Mouse (Mus musculus) megakaryocyte progenitor cell, adult 5-6 weeks (primary cell): ENCODE data around the gene Vav2. TPM values are rescaled to one million over a fixed set of nuclear protein-coding genes. Genes with fewer than 3 reads are reported as not detected.
A peak's percentile ranks its signal among the peaks of the same experiment; 100 is the strongest.

ENCODE experiments used
- ATAC-seq: replicated peaks from 2 replicates; pipeline ENCODE4 v1.8.0; 2016; ENCODE audit warnings: mild to moderate bottlenecking, moderate TSS enrichment, inconsistent platforms; ENCODE audit not compliant: poor library complexity
- total RNA-seq, 2 experiments: library from RNA; stranded (forward) in 1 of 2; stranded (reverse) in 1 of 2; fragments of 157-497, 149-512 nt in 1 of 2; fragments of 200-1000 nt in 1 of 2; gene quantifications; 2 replicates each; pipeline versions ENCODE4 v1.2.3 to v1.2.4; 2015 to 2017

Vav2 gene
- 4.8 and 7.5 TPM in 2 replicates for total RNA-seq (2015)
- total RNA-seq (2017) = 5.7 and 9.2 TPM in 2 replicates

GRCm38 (mm10) chr2:27426855-27427457 is at the start of gene Vav2:
Gene Vav2, minus strand, starts transcription at chr2:27427033.
- peak; percentile 96 for ATAC-seq

DNA sequence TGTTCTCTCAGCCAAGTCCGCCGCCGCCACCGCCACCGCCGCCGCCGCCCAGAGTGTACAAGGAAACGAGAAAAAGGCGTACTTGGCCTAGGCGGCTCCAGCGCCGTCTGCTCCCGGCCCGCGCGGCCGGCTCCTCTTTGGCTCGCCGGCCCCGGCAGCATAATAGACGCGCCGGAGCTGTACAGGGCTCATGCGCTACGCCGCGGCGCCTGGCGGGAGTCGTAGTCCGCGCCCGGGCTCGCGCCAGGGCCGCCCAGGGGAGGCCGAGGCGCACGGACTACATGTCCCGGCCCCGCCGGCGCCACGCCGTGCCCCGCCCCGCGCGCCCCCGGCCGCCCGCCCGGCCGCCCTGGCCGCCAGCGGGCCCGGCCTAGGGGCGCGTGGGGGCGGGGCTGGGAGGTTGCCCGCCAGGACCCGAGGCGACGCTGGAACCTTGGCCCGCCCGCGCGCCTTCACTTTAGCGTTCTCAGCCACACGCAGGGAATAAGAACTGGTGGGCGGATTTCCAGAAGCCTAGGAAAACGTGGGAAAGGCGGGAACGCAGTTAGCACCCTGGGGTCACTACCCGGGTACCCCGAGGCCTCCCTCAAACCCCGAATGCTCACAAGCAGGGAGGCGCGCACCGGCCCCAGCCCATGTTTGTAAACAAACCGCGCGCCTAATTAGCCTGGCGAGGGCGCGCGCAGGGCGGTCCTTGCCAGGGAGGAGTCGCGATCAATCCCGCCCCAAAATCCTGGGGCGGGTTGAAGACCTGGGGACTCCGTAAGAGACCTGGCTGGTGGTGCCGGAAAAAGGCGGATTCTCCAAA is 48.9 kb upstream of the Vav2 start:
- ATAC-seq = peak; percentile 70

GRCm38 (mm10) chr2:27474621-27475484 is 48.0 kb upstream of the Vav2 start:
- ATAC-seq = no peak

DNA sequence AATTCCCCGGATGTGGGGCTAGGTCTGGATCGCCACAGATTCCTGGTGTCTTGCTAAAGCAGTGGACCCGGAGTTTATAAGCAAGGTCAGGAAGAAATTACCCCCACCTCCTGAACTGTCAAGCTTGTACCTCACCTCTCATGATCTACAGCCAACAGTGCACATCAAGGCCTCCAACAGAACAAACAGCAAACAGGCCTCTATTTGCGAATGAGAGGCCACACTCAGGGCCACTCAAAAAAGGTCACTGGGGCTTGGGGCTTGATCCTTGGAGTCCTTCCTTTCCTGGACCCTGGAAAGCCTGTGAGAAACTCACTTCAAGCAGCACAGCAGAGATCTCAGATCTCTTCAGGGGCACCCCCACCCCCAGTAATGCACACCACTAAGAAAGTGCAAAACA is 47.1 kb upstream of the Vav2 start:
- ATAC-seq = no peak

- ATAC-seq = no peak
These were observed 46.4 kb upstream of the Vav2 start for GRCm38 (mm10) chr2:27473061-27473765.

DNA sequence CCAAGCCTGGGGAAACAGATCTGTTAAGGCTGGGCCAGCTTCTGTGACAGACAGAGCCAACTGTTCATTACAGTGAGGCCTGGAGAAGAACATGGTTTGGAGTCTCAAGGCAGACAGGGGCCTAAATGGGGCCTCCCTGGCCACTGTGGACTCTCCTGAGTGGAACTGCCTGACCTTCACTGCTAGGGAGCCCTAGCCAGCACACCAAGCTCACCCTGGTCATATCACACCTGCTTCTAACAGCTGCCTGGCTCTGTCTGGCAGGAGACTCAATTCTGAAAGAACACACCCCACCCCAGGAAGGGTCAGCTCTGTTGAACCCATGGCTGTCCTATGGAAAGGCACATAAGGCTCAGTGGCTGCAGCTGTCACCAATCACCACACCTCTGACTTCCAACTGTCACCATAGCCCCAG is 44.3 kb upstream of the Vav2 start:
- ATAC-seq = no peak

DNA sequence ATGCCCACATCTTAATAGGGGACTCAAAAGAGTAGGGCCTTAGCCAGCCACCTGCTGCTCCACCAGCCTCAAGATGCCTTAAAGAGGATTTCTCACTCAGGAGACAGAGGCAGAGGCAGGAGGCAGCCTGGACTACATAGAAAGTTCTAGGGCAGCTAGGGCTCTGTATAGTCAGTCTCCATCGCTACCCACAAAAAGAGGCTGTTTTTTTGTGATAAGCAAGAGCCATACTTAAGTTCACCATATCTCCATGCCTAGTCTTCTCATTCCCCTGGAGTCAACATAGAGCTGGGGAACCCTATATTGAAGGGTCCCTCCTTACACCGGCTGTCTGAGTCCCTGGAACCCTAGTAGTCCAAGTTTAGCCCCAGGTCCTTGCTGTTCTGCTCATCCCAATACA is 43.7 kb upstream of the Vav2 start:
- peak; percentile 67 for ATAC-seq

DNA sequence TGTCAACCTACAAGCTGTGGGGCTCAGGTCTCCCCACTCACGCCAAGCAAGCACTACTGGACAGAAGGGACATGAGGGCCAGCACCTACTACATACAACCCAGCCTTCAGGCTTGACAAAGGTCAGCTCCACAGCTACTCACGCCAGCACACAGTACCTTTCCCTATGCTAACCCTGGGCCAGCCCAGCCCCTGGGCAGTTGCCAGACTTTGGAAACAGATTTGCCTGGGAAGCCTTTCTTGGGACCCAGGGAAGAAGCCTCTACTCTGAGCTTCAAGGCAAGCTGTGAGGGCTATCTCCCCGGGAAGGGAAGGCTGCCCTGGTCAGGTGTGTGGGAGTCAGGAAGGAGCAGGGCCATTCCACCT is 43.1 kb upstream of the Vav2 start:
- ATAC-seq = no peak

- ATAC-seq = no peak
These were observed 42.6 kb upstream of the Vav2 start for GRCm38 (mm10) chr2:27469292-27469990.

GRCm38 (mm10) chr2:27462901-27463300 is 36.1 kb upstream of the Vav2 start:
- ATAC-seq = no peak

DNA sequence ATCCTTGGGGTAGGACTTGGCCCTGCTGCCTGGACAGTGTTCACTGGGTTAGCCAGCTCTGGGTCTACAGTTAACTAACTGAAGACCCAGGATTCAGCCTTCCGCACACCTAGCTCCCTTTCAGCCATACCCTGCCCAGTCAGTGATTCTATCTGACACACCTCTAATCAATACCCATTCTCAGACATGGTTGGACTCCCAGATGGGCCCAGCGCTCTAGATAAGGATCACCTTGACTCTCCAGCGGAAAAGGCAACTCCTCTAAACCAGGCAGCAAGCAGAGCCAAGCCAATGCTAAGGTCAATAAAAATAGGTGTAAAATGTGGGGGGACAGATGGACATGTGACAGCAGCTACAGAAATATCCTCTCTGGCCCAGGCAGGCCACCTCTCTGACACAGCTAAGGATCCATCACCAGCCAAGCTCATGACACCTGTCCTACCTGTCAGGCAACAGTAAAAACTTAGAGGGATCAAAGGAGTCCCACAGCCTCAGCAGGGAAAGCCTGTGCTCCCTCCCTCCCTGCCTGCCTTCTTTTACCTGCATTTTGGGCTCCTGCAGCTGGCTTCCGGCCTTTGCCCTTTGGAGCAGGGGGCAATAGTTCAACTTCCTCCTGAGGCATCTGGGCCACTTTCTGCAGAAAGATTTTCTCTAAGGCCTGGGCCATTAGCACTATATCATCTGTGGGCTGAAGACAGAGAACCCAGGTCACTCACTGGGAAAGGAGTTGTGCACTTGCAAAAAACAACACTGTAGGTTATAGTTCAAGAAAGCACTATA is 35.2 kb upstream of the Vav2 start:
- no peak for ATAC-seq

DNA sequence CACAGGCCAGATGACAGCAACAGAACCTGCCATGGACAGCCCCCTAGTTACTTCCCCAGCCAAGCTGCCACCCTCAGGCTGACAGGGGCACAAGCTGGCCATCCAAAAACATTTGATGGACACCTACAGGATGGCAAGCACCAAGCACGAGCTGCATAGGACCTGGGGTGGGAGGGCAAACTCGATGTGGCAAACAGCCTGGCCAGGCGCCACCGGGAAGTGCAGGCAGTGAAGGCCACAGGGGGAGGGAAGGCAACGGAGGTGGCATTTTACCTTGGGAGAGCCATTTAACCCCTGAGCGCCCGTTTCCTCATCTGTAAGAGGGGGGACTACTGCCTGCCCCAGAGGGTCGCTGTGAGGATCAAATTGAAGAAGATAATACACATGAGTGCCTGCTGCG is 33.8 kb upstream of the Vav2 start:
- no peak for ATAC-seq

DNA sequence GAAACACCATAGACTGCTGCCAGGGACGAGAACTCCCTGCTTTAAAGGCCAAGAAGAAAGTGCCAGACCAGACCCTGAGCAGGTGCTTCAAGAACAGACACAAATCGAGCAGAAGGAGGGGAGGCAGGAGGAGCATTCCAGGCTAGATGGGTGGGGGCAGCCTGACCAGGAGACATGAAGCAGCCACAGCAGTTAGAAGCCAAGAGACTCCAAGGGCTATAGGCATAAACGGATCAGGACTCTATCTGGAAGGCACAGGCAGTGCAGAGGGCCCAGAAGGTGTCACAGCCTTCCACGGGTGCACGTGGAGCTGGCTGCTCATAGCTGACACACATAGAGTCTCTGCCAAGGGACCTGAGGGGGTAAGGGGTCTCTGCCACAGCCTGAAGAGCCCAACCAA is 33.3 kb upstream of the Vav2 start:
- no peak for ATAC-seq

GRCm38 (mm10) chr2:27459735-27460134 is 32.9 kb upstream of the Vav2 start:
- no peak for ATAC-seq

DNA sequence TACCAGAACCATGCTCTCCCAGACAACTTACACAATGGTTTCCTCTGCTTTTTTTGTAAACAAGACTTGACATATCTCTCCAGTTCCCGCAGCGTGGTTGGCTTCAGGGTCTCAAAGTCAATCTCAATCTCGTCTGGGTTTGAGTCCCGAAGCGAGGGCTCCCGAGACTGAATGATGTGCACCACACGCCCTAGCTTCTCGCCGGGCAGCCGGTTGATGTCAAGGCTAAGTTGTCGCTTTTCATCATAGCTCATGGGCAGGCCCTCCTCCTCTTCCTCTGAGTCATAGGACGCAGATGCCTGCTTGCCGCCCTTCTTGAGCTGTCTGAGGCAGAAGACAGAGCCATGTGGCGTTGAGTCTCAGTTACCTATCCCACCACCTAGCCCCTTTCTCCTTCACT is 23.4 kb upstream of the Vav2 start:
- no peak for ATAC-seq

DNA sequence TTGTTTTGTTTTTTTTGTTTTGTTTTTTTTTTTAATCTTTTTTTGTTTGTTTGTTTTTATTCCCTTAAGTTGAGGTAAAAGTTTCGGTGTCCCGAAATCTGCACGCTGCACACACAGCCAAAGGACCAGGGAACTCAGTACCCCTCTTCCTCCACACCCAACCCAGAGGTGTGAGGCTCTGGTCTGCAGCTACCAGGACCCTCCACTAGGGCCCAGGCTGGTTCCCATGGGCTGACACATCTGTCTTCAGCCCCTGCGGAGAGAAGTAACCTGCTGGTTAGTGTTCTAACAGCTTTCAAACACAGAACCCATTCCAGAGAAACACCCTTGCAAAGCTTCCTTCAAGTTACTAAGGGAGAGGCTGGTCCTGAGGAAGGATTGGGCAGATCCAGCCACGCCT is 20.9 kb upstream of the Vav2 start:
- ATAC-seq = peak; percentile 61; the same call in 1 of the 2 replicates

GRCm38 (mm10) chr2:27446812-27447211 is 20.0 kb upstream of the Vav2 start:
- no peak for ATAC-seq

DNA sequence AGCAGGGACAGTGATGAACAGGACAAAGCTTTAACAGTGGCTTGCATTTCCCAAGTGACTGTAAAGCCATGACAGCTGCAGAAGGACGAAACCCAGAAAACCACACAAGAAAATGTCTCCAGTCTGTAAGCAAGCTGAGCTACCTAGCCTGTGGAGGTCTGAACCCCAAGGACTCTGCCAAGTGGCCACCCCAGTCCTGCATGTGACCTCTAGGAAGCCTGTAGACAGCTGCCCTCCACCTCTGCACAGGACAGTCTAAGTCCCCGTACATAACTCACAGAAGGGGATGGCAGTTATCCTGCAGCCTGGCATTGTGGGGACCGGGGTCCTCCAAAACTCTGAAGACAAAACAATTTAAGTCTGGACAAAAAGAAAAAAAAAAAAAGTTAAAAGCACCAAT is 19.1 kb upstream of the Vav2 start:
- no peak for ATAC-seq

GRCm38 (mm10) chr2:27443450-27443708 is 16.5 kb upstream of the Vav2 start:
- no peak for ATAC-seq
